Mouse (Mus musculus) hindbrain, embryonic 15.5 days (tissue): ENCODE measurements around the gene Hoxc5. TPM values are rescaled to one million over a fixed set of nuclear protein-coding genes. Genes with fewer than 3 reads are reported as not detected.

Source experiments
- ATAC-seq: fragments of 200-750 bp; cut with Nextera tagmentation; 2 replicates; pipeline ENCODE4 v1.8.0; 2017; ENCODE audit warnings: low read depth, moderate number of reproducible peaks, moderate TSS enrichment; ENCODE audit not compliant: low FRiP score
- H3K27ac ChIP-seq: fragments of 300-500 bp; sonication (generic); replicated peaks from 2 replicates; pipeline ENCODE4 v1.5.1; 2015; ENCODE audit warnings: mild to moderate bottlenecking, inconsistent platforms
- H3K27me3 ChIP-seq: fragments of 300-500 bp; sonication (generic); 2 replicates; pipeline ENCODE4 v1.6.1; 2015; ENCODE audit warnings: control low read depth, inconsistent platforms
- H3K36me3 ChIP-seq: fragments of 300-500 bp; sonication (generic); 2 replicates; pipeline ENCODE4 v1.6.1; 2015; ENCODE audit warnings: control low read depth, inconsistent platforms
- H3K4me1 ChIP-seq: fragments of 300-500 bp; sonication (generic); replicated peaks from 2 replicates; pipeline ENCODE4 v1.6.1; 2015; ENCODE audit warnings: control low read depth, inconsistent platforms
- H3K4me2 ChIP-seq: fragments of 300-500 bp; sonication (generic); 2 replicates; pipeline ENCODE4 v1.6.1; 2015; ENCODE audit warnings: moderate library complexity, mild to moderate bottlenecking, inconsistent platforms
- H3K4me3 ChIP-seq: fragments of 300-500 bp; sonication (generic); 2 replicates; pipeline ENCODE4 v1.5.1; 2015; ENCODE audit warnings: mild to moderate bottlenecking, inconsistent platforms
- H3K9ac ChIP-seq: fragments of 300-500 bp; sonication (generic); 2 replicates; pipeline ENCODE4 v1.6.1; 2015; ENCODE audit warnings: inconsistent platforms
- H3K9me3 ChIP-seq: fragments of 300-500 bp; sonication (generic); 2 replicates; pipeline ENCODE4 v1.6.1; 2016; ENCODE audit warnings: control low read depth, inconsistent platforms
- WGBS: fragments of 180-500 bp; shearing (Covaris S2); methylation state at CpG from one replicate; pipeline ENCODE4 v1.1.7; 2015; 5-methylcytosine and 5-hydroxymethylcytosine counted together
- polyA plus RNA-seq: library from polyadenylated mRNA; unstranded; fragments of >200 nt; fragmentation: Nextera tagmentation; extraction: Ambion mirVana; gene quantifications from 2 replicates; pipeline ENCODE4 v1.2.1, GENCODE M21; 2015

Gene Hoxc5
- polyA plus RNA-seq, result 20.1 and 22.0 TPM in 2 replicates

DNA sequence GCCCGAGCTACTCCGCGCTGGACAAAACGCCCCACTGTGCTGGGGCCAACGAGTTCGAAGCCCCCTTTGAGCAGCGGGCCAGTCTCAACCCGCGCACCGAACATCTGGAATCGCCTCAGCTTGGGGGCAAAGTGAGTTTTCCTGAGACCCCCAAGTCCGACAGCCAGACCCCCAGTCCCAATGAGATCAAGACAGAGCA lies at the start of gene Hoxc5:
TSS of gene Hoxc5 (plus strand) at position 132 of the 199 bp plus-strand sequence.
- Histone ChIP-seq H3K9me3 (no peaks in the 10 kb centered on the region), H3K9ac (no peak within 1 kb of the TSS), H3K27me3 (peaks cover 97% of the 10 kb centered on the region), H3K4me2 (peak within 1 kb of the TSS; percentile 18; the same call in 1 of the 2 replicates), H3K4me1 (no peaks in the 10 kb centered on the region), H3K36me3 (no peaks in the 10 kb centered on the region), H3K4me3 (0 out of 2 replicates have a peak within 1 kb of the TSS, but pooled peaks have one; percentile 2), H3K27ac (no peak within 1 kb of the TSS)
- no peak for ATAC-seq
- 3% methylated on average over 12 of the region's 12 CpGs for WGBS

DNA sequence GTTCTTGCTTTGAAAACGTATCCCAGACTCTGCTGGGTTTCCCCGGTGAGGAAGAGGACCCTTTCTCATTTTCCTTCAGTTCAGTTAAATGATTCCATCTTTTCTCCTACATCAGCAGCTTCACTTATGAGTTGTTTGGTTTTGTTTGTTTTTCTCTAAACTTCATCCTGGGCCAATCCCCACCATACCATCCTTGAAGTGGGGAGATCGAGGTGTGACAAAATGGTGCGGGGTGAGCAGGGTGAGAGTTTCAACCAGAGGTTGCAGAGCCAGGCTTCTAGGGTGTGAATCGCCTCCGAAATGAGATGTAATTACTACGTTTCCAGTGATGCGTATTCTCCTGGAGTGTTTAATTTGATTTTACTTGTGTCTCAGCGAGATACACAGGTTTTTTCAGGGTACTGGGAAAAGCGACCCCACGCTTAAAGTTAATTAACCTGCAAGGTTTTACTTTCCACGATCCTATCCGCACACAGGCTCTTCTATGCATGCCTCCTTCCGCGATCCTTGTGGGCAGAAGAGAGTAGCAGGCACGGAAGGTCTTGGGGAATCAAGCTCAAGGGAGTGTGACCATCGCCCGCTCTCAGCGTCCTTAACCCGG lies 49.2 kb upstream of the Hoxc5 start:
- H3K9me3 ChIP-seq, result no peaks in the 10 kb centered on the region
- H3K9ac ChIP-seq, result no peak overlapping the region
- no peak for ATAC-seq
- H3K27ac ChIP-seq, result no peak overlapping the region
- peaks cover 93% of the 10 kb centered on the region for H3K27me3 ChIP-seq
- H3K4me2 ChIP-seq, result no peak overlapping the region
- H3K4me1 ChIP-seq, result 0 out of 2 replicates have a peak, but pooled peaks cover 3% of the 10 kb centered on the region
- H3K4me3 ChIP-seq, result no peak overlapping the region
- no peaks in the 10 kb centered on the region for H3K36me3 ChIP-seq
- WGBS, result 1% methylated on average over 20 of the region's 20 CpGs

DNA sequence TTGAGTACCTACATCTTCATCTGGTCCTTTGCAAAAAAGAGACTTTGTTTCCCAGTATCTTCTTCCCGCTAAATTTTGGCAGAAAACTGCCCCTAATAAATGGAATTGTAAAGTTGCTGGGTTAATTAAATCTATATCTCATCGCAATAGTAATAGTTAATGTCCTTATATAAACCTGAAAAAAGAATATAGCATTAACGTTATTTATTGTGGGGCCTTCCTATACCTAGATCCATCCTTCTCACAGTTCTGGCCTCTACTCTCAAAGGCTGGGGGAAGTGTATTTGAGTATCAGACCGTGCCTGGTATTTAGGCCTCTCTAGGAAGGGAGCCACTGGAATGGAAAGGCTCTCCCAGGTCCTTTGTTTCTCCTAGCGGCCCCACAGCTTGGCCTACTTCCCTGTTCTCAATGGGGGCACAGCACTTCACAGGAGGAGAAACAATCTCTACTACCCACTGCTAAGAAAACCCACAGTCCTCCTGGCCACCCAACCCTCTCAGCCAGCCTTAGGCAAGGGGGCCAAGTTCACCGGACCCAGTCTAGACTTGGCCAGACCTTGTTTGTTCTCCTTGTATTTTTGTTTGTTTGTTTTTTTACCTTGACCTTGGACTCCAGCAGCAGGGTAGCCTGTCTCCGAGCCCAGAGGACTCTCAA lies 48.5 kb upstream of the Hoxc5 start:
- H3K4me3 ChIP-seq, result no peak overlapping the region
- no peak overlapping the region for H3K4me2 ChIP-seq
- peaks cover 93% of the 10 kb centered on the region for H3K27me3 ChIP-seq
- 2% methylated on average over 7 of the region's 7 CpGs for WGBS
- H3K4me1 ChIP-seq, result 0 out of 2 replicates have a peak, but pooled peaks cover 3% of the 10 kb centered on the region
- H3K9ac ChIP-seq, result no peak overlapping the region
- H3K9me3 ChIP-seq, result no peaks in the 10 kb centered on the region
- H3K36me3 ChIP-seq, result no peaks in the 10 kb centered on the region
- no peak overlapping the region for H3K27ac ChIP-seq
- no peak for ATAC-seq

GRCm38 (mm10) chr15:102919336-102920180 lies 47.7 kb upstream of the Hoxc5 start:
- no peak overlapping the region for H3K27ac ChIP-seq
- no peak overlapping the region for H3K9ac ChIP-seq
- no peak for ATAC-seq
- WGBS, result 1% methylated on average over 12 of the region's 12 CpGs
- no peak overlapping the region for H3K4me2 ChIP-seq
- 0 out of 2 replicates have a peak, but pooled peaks cover 3% of the 10 kb centered on the region for H3K4me1 ChIP-seq
- no peak overlapping the region for H3K4me3 ChIP-seq
- peaks cover 95% of the 10 kb centered on the region for H3K27me3 ChIP-seq
- no peaks in the 10 kb centered on the region for H3K9me3 ChIP-seq
- no peaks in the 10 kb centered on the region for H3K36me3 ChIP-seq

DNA sequence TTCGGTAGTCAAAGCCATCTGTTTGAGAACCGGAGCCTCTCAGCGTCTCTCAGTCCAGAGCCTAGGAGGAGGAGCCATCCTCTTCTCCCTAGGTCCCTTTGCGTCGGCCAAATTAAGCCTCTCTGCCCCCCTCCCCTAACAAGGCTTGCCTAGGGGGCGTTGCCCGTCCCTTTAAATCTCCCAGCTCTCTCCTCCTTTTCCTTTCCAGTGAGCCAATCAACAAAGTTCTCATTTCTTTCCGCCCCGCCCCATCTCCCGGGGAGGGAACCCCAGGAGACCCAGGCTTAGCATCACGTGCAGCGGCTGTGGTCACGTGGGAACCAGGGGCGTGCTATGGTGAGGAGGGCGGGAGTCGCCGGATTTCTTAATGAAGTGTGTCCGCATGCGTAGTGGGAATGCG lies 46.6 kb upstream of the Hoxc5 start:
- ATAC-seq, result no peak
- Histone ChIP-seq H3K4me1 (0 out of 2 replicates have a peak, but pooled peaks cover 3% of the 10 kb centered on the region), H3K4me3 (peak overlapping the region; percentile 5; the same call in 1 of the 2 replicates), H3K27ac (no peak overlapping the region), H3K9me3 (no peaks in the 10 kb centered on the region), H3K9ac (no peak overlapping the region), H3K36me3 (no peaks in the 10 kb centered on the region), H3K4me2 (peak overlapping the region; percentile 27; the same call in 1 of the 2 replicates), H3K27me3 (peaks cover 94% of the 10 kb centered on the region)
- WGBS, result under 1% methylated on average over 20 of the region's 20 CpGs

- Histone ChIP-seq H3K27ac (no peak within 1 kb of the TSS), H3K36me3 (no peaks in the 10 kb centered on the region), H3K4me3 (peak within 1 kb of the TSS; percentile 5; the same call in 1 of the 2 replicates), H3K9me3 (no peaks in the 10 kb centered on the region), H3K4me2 (peak within 1 kb of the TSS; percentile 27; the same call in 1 of the 2 replicates), H3K4me1 (0 out of 2 replicates have a peak, but pooled peaks cover 3% of the 10 kb centered on the region), H3K9ac (no peak within 1 kb of the TSS), H3K27me3 (peaks cover 94% of the 10 kb centered on the region)
- ATAC-seq, result no peak
- WGBS, result 2% methylated on average over 73 of the region's 88 CpGs
Measured at GRCm38 (mm10) chr15:102921053-102922011, 45.9 kb upstream of the Hoxc5 start, which contains the start of gene Hoxc13. Gene Hoxc13, plus strand, starts transcription at chr15:102921103.

GRCm38 (mm10) chr15:102922012-102922362 lies 45.3 kb upstream of the Hoxc5 start:
- peaks cover 94% of the 10 kb centered on the region for H3K27me3 ChIP-seq
- H3K4me1 ChIP-seq, result 0 out of 2 replicates have a peak, but pooled peaks cover 3% of the 10 kb centered on the region
- WGBS, result under 1% methylated on average over 24 of the region's 24 CpGs
- H3K9me3 ChIP-seq, result no peaks in the 10 kb centered on the region
- no peaks in the 10 kb centered on the region for H3K36me3 ChIP-seq
- no peak for ATAC-seq
- no peak overlapping the region for H3K4me3 ChIP-seq
- no peak overlapping the region for H3K4me2 ChIP-seq
- H3K9ac ChIP-seq, result no peak overlapping the region
- no peak overlapping the region for H3K27ac ChIP-seq

DNA sequence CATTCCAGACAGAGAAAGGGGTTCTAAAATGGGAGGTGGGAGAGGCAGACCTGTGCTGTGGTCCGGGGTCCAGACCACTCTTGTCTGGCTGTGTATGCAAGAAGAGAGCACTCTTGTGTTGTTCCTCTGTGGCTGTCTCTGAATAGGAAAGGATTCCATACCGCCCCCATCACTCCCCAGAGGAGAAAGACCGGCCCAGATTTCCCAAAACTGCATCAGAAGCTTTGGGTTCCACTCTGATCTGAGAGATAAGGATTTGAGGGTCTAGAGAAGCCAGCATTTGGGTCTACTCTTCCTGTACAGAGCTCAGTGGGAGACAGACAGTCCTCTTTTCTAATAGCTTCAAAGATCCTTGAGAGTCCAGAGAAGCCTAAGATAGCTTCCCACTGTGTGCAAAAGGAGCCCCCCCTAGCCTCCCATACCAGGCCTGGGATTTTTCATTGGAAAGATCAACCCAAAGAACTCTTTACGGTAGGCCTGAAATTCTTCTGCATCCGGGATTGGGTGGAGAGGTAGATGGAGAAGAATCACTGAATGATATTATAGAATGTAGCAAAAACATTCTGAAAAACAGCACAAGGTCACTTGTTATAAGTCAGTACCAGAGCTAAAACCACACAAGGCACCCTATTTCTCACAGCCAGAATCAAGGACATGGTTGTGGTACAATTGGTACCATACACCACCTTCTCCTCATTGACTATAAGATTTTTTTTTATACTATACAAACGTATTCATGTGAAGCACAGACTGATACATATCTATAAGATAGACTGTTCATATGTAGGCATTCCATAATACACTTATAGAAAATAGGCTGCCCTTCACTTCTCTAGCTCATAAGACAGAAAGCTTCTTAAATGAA lies 44.4 kb upstream of the Hoxc5 start:
- no peak overlapping the region for H3K4me2 ChIP-seq
- H3K27me3 ChIP-seq, result peaks cover 93% of the 10 kb centered on the region
- H3K36me3 ChIP-seq, result no peaks in the 10 kb centered on the region
- H3K27ac ChIP-seq, result no peak overlapping the region
- H3K9ac ChIP-seq, result no peak overlapping the region
- no peak overlapping the region for H3K4me3 ChIP-seq
- 0 out of 2 replicates have a peak, but pooled peaks cover 3% of the 10 kb centered on the region for H3K4me1 ChIP-seq
- no peak for ATAC-seq
- WGBS, result 8% methylated on average over 6 of the region's 6 CpGs
- no peaks in the 10 kb centered on the region for H3K9me3 ChIP-seq

DNA sequence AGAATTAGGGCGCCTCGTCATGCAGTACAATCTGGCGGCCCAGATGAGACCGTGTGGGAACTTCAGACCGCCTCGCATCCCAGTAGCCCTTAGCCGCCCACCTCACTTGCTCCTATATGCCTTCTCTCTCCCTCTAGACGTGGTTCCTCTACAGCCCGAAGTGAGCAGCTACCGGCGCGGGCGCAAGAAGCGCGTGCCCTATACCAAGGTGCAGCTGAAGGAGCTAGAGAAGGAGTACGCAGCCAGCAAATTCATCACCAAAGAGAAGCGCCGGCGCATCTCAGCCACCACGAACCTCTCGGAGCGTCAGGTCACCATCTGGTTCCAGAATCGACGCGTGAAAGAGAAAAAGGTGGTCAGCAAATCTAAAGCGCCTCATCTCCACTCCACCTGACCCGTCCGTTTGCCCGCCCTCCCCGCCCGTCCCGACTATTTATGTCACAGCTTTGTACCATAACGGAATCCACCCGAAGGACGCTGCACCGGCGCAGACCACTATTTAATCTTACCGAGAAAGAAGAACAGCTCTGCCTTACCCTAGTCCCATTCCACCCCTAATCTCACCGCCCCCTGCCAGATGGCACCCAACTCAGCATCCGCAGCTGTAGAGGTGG lies 40.1 kb upstream of the Hoxc5 start:
- no peak overlapping the region for H3K4me2 ChIP-seq
- H3K4me1 ChIP-seq, result no peaks in the 10 kb centered on the region
- H3K9me3 ChIP-seq, result no peaks in the 10 kb centered on the region
- under 1% methylated on average over 40 of the region's 40 CpGs for WGBS
- ATAC-seq, result no peak
- H3K36me3 ChIP-seq, result no peaks in the 10 kb centered on the region
- no peak overlapping the region for H3K9ac ChIP-seq
- H3K4me3 ChIP-seq, result no peak overlapping the region
- H3K27me3 ChIP-seq, result peaks cover 95% of the 10 kb centered on the region
- H3K27ac ChIP-seq, result no peak overlapping the region

DNA sequence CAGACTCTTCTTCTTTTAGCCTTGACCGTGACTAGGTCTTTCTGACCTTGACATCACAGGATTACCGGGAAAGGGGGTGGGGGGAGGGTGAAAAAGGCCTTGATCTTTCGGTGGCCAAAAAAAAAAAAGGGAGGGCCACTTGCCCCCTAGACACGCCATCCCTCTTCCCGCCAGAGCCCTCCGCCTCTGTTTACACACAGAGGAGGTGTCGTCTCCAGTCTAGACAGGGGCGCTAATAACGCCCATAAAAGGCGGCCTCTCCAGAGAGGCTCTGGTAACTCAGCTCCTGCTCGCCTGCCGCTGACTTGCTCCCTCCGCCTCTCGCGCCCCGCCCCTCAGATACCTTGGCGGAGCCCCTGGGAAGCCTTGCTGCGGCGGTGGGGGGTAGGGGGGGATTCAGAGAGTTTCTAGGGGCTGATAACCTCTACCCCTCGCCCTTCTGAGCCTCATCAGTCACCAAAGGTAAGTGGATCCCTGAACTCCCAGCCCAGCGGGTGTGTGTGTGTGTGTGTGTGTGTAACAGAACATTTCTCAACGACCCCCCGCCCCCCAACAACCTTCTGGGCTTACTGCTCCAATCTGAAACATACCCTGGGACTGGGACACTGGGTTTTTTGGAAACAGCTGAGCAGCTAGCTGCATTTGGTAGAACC lies 35.4 kb upstream of the Hoxc5 start:
- Histone ChIP-seq H3K36me3 (no peaks in the 10 kb centered on the region), H3K4me3 (no peak overlapping the region), H3K4me1 (no peaks in the 10 kb centered on the region), H3K9me3 (no peaks in the 10 kb centered on the region), H3K9ac (no peak overlapping the region), H3K4me2 (no peak overlapping the region), H3K27ac (no peak overlapping the region), H3K27me3 (peaks cover 96% of the 10 kb centered on the region)
- no peak for ATAC-seq
- WGBS, result 1% methylated on average over 23 of the region's 23 CpGs
